Mouse (Mus musculus): ENCODE results near the gene Babam2.

GRCm38 (mm10) chr5:31848995-31849394 lies 151.5 kb downstream of the Babam2 start:
- TF ChIP-seq GATA1 (IDR thresholded peaks at IDR 0.05; ENCODE audit: low read length) (no peak), TAL1 (IDR thresholded peaks at IDR 0.05; ENCODE audit: low read length) (no peak)

Data from erythroblast, embryonic 14.5 days (primary cell).